Mouse (Mus musculus) olfactory bulb, adult 2 months (tissue): ENCODE data around the gene Dmrtb1. TPM values are rescaled to one million over a fixed set of nuclear protein-coding genes. Genes with fewer than 3 reads are reported as not detected.

Experiments used
- H3K27ac ChIP-seq: fragments of 200-500 bp; 2 replicates; pipeline ENCODE4 v1.5.1; 2012; ENCODE audit warnings: low read depth, low read length; ENCODE audit not compliant: insufficient read depth
- H3K4me1 ChIP-seq: fragments of 200-500 bp; 2 replicates; pipeline ENCODE4 v1.6.1; 2012; ENCODE audit warnings: low read length; ENCODE audit not compliant: control insufficient read depth, insufficient read depth
- H3K4me3 ChIP-seq: fragments of 200-500 bp; 2 replicates; pipeline ENCODE4 v1.5.1; 2012; ENCODE audit warnings: mild to moderate bottlenecking, low read depth, low read length, moderate library complexity; ENCODE audit not compliant: insufficient read depth
- CTCF ChIP-seq: fragments of 200-500 bp; IDR thresholded peaks from 2 replicates; pipeline ENCODE4 v1.5.1; 2012; ENCODE audit warnings: low read depth, mild to moderate bottlenecking, low read length, moderate library complexity; ENCODE audit not compliant: insufficient read depth
- POLR2A ChIP-seq: fragments of 200-500 bp; IDR thresholded peaks from 2 replicates; pipeline ENCODE4 v1.6.1; 2012; ENCODE audit warnings: mild to moderate bottlenecking, low read depth, low read length, moderate library complexity; ENCODE audit not compliant: insufficient read depth
- WGBS: fragments of 180-500 bp; shearing (Covaris S2); methylation state at CpG from one replicate; pipeline ENCODE4 v1.1.7; 2018; 5-methylcytosine and 5-hydroxymethylcytosine counted together
- polyA plus RNA-seq: library from polyadenylated mRNA; stranded (reverse); fragments of >200 nt; gene quantifications from 2 replicates; pipeline ENCODE4 v1.2.4, GENCODE M21; 2012; ENCODE audit warnings: low replicate concordance; ENCODE audit not compliant: missing spikeins, insufficient read depth, insufficient read length

Gene Dmrtb1
- polyA plus RNA-seq, 1 experiment = not detected

GRCm38 (mm10) chr4:107687127-107687526 lies 3.1 kb upstream of the Dmrtb1 start:
- H3K4me3 ChIP-seq = no peak overlapping the region
- no peak for TF ChIP-seq POLR2A
- TF ChIP-seq CTCF = no peak
- H3K27ac ChIP-seq = no peak overlapping the region
- WGBS = 35% methylated on average over 12 of the region's 12 CpGs
- no peaks in the 10 kb centered on the region; the same call in 1 of the 2 replicates for H3K4me1 ChIP-seq

GRCm38 (mm10) chr4:107683006-107683756 lies 849 bp downstream of the Dmrtb1 start:
- H3K4me1 ChIP-seq = no peaks in the 10 kb centered on the region
- H3K4me3 ChIP-seq = no peak overlapping the region
- no peak for TF ChIP-seq POLR2A
- no peak for TF ChIP-seq CTCF
- WGBS = 94% methylated on average over 37 of the region's 37 CpGs
- no peak overlapping the region for H3K27ac ChIP-seq

GRCm38 (mm10) chr4:107681099-107681849 lies 2.8 kb downstream of the Dmrtb1 start:
- no peak for TF ChIP-seq CTCF
- no peak for TF ChIP-seq POLR2A
- Histone ChIP-seq H3K4me1 (no peaks in the 10 kb centered on the region), H3K4me3 (no peak overlapping the region), H3K27ac (no peak overlapping the region)
- whole genome bisulfite sequencing = 65% methylated on average over 9 of the region's 9 CpGs

- no peak for TF ChIP-seq POLR2A
- no peak for TF ChIP-seq CTCF
- Histone ChIP-seq H3K27ac (no peak overlapping the region), H3K4me1 (peaks cover 1% of the 10 kb centered on the region; the same call in 1 of the 2 replicates), H3K4me3 (no peak overlapping the region)
- WGBS = 63% methylated on average over 15 of the region's 15 CpGs
Measured at GRCm38 (mm10) chr4:107680311-107681098, 3.5 kb downstream of the Dmrtb1 start.

- TF ChIP-seq POLR2A (no peak), CTCF (no peak)
- Histone ChIP-seq H3K27ac (no peak overlapping the region), H3K4me1 (peaks cover 20% of the 10 kb centered on the region), H3K4me3 (no peak overlapping the region)
- 63% methylated on average over 10 of the region's 10 CpGs for WGBS
Measured at GRCm38 (mm10) chr4:107675645-107676044, 8.4 kb downstream of the Dmrtb1 start.

GRCm38 (mm10) chr4:107674322-107674644 lies 9.7 kb downstream of the Dmrtb1 start:
- H3K4me1 ChIP-seq = peaks cover 20% of the 10 kb centered on the region
- H3K27ac ChIP-seq = no peak overlapping the region
- 17% methylated on average over 5 of the region's 5 CpGs for WGBS
- TF ChIP-seq CTCF (no peak; the same call in 1 of the 2 replicates), POLR2A (no peak)
- H3K4me3 ChIP-seq = no peak overlapping the region

GRCm38 (mm10) chr4:107673638-107674321 lies 10.2 kb downstream of the Dmrtb1 start:
- Histone ChIP-seq H3K4me1 (peaks cover 20% of the 10 kb centered on the region), H3K27ac (peak overlapping the region; percentile 89), H3K4me3 (no peak overlapping the region)
- WGBS = 13% methylated on average over 23 of the region's 23 CpGs
- TF ChIP-seq POLR2A = no peak
- peak; percentile 54 for TF ChIP-seq CTCF

GRCm38 (mm10) chr4:107670731-107671130 lies 13.3 kb downstream of the Dmrtb1 start:
- Histone ChIP-seq H3K4me3 (no peak overlapping the region), H3K27ac (no peak overlapping the region), H3K4me1 (peaks cover 23% of the 10 kb centered on the region)
- TF ChIP-seq POLR2A (no peak), CTCF (no peak)
- 72% methylated on average over 5 of the region's 5 CpGs for WGBS

GRCm38 (mm10) chr4:107668514-107668913 lies 15.5 kb downstream of the Dmrtb1 start:
- no peak for TF ChIP-seq CTCF
- TF ChIP-seq POLR2A = no peak
- no peak overlapping the region for H3K4me3 ChIP-seq
- no peak overlapping the region for H3K27ac ChIP-seq
- WGBS = 94% methylated on average over 2 of the region's 2 CpGs
- peaks cover 10% of the 10 kb centered on the region for H3K4me1 ChIP-seq
